Mouse (Mus musculus): ENCODE data around the gene Mpp2. TPM values are rescaled to one million over a fixed set of nuclear protein-coding genes. Genes with fewer than 3 reads are reported as not detected.

Gene Mpp2
- polyA plus RNA-seq, 1 experiment: 7.0 TPM

DNA sequence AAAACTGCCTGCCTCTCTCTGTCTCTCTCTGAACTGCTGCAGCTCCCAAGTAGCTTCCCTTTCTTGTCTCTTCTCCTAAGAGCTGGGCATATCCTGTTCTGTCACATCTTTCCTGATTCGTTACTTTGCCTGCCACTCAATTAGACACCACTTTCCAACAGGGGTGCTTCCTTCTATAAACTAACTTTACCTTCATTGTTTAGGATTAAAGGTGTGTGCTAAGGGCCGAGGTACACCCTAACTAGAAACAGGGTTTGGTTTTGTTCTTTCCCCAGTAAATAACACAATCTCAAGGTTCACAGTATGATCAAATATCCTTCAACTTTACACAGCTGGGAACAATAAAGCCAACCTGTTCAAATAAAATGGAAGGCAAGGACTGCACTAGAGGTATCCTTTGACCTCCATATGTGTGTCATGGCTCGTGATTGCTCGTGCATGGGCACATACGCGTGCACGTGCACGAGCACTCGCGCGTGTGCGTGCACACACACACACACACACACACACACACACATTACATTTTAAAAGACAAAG lies 55.2 kb downstream of the Mpp2 start:
- Histone ChIP-seq H3K4me3 (ENCODE audit: insufficient read depth, low read depth, low read length) (no peak overlapping the region), H3K27ac (replicated peaks; ENCODE audit: low read depth, low read length) (no peak overlapping the region), H3K4me1 (ENCODE audit: control insufficient read depth, insufficient read depth, insufficient read length, low read length) (no peaks in the 10 kb centered on the region)

DNA sequence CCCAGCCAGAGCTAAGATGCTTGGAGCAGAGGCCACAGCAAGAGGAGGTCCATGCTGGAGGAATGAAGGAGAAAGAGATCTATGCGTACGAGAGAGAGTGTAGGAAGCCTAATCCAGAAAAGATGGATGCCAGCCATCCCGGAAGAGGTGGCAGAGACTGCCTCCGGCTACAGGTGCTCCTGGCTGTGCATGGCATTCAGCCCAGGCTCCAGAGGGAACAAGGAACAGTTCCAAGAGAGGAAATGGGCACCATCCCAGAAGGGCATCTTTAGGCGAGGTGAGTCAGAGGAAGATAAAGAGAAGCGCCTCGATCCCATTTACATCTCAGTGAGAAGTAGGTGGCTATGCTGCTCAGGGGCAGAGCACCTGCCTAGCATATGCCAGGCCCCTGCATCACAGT lies 57.2 kb downstream of the Mpp2 start:
- Histone ChIP-seq H3K4me3 (ENCODE audit: insufficient read depth, low read depth, low read length) (no peak overlapping the region), H3K4me1 (ENCODE audit: control insufficient read depth, insufficient read depth, insufficient read length, low read length) (no peaks in the 10 kb centered on the region; the same call in 1 of the 2 replicates), H3K27ac (replicated peaks; ENCODE audit: low read depth, low read length) (no peak overlapping the region)

DNA sequence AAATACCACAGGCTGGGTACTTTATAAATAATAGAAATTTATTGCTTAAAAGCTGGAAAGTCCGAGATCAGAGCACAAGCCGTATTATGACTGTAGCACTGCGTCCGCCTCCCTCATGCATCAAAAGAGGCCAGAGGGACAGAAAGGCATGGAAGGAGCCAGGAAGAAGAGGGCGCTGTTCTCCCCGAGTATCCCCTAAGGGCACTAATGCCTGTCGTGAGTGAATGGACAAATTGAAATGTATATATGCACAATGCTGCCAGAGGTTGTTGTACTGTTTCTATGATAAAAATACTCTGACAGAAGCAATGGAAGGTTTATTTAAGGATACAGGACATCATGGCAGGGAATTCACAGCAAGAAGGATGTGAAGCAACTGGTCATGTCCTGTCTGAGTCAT lies 58.3 kb downstream of the Mpp2 start:
- H3K4me3 ChIP-seq (ENCODE audit: insufficient read depth, low read depth, low read length): no peak overlapping the region
- H3K27ac ChIP-seq (replicated peaks; ENCODE audit: low read depth, low read length): no peak overlapping the region
- no peaks in the 10 kb centered on the region; the same call in 1 of the 2 replicates for H3K4me1 ChIP-seq (ENCODE audit: control insufficient read depth, insufficient read depth, insufficient read length, low read length)

DNA sequence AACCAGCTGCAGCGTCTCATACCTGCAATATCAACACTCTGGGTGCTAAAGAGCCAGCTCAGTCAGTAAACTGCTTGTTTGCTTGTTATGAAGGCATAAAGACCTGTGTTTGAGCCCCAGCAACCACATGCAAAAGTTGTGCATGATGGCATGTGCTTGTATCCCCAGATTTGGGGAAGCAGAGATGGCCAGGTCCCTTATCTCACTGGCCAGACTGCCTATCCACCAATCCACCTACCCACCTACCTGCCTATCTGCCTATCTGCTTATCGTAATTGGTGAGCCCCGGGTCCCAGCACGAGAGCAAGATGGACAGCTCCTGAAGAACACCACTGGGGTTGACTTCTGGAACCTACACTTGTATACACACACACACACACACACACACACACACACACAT lies 59.0 kb downstream of the Mpp2 start:
- no peak overlapping the region for H3K27ac ChIP-seq (replicated peaks; ENCODE audit: low read depth, low read length)
- no peaks in the 10 kb centered on the region; the same call in 1 of the 2 replicates for H3K4me1 ChIP-seq (ENCODE audit: control insufficient read depth, insufficient read depth, insufficient read length, low read length)
- H3K4me3 ChIP-seq (ENCODE audit: insufficient read depth, low read depth, low read length): no peak overlapping the region

DNA sequence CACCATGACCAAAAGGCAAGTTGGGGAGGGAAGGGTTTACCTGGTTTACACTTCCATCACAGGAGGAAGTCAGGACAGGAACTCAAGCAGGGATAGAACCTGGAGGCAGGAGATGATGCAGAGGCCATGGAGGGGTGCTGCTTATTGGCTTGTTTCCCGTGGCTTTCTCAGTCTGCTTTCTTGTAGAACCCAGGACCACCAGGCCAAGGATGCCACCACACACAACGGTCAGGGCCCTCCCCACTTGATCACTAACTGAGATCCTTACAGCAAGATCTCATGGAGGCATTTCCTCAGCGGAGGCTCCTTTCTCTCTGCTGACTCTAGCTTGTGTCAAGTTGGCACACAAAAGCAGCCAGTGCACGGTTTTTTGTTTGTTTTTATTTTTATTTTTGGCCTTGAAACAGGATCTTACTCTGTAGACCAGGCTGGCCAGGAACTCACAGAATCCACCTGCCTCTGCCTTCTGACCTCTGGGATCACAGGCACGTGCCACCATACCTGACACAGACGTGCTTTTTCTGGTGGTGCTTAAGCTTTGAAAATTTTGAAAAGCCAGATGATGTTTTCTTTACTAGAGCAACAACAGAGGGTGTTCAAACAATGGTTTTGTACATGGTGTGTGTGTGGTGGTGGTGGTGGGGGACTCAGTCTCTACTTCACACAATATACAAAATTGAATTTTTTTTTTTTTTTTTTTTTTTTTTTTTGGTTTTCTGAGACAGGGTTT lies 60.1 kb downstream of the Mpp2 start, which contains the start of gene Mpp3:
TSS of gene Mpp3 (minus strand) at position 375 of the 730 bp plus-strand sequence.
- Histone ChIP-seq H3K4me1 (ENCODE audit: control insufficient read depth, insufficient read depth, insufficient read length, low read length) (no peaks in the 10 kb centered on the region; the same call in 1 of the 2 replicates), H3K27ac (replicated peaks; ENCODE audit: low read depth, low read length) (no peak within 1 kb of the TSS), H3K4me3 (ENCODE audit: insufficient read depth, low read depth, low read length) (peak within 1 kb of the TSS; percentile 68)

DNA sequence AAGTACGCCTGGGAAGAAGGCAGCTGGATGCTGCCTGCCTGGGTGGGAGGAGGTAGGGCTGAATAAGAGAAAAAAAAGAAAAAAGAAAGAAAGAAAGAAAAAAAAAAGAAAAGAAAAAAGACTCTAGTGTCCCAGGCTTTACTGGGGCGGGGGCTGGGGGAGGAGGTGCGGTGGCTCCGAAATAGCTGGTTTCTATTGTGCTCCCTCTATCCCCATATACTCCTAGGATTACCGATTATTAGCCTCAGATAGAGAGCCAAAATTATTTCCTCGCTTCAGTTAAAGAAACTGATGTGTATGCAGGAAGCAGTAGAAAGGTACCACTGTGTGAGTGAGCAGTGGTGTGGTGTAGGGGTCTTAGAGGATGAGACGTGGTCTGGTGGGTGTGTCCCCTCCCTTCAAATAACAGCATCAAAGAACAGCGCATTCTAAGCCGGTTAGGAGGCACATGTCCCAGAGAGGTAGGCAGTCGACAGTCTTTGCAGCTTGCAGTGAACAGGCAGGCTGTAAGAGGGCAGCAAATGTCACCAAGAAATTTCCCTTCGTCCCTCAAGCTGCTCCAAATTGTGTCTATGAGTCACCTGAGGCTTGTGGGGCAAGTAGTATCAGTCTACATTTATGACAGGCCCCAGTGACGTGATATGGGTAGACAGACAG lies 60.8 kb downstream of the Mpp2 start:
- Histone ChIP-seq H3K27ac (replicated peaks; ENCODE audit: low read depth, low read length) (no peak overlapping the region), H3K4me1 (ENCODE audit: control insufficient read depth, insufficient read depth, insufficient read length, low read length) (no peaks in the 10 kb centered on the region; the same call in 1 of the 2 replicates)

DNA sequence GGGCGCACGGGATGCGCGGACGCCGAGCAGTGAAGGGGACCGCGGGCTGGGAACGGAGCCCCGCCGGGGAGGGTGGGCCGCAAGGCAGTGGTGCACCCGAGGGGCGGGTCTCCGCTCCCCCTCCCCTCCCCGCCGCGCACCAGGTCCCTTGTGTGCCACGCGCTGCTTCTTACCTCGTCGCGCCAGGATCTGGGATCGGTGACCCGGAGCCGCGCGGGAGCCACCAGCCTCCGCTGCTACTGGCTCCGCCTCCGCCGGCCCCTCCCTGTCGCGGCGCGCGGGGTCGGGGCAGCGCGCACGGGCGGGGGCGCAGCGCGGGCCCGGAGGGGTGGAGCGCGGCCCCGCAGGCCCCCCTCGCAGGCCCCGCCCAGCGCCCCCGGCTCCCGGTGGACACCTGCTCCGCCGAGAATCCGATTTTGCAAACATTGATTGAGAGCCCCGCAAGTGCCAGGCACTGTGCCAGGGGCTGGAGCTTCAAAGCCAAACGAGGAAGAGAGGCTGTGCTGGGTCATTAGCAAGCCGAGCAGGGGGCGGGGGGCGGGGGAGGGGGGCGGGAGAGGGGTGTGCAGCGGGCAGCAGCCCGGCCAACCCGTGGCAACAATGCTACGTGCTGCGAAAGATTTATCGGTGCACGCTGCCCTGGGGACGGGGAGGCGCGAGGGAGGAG lies 61.5 kb downstream of the Mpp2 start:
- Histone ChIP-seq H3K27ac (replicated peaks; ENCODE audit: low read depth, low read length) (no peak overlapping the region), H3K4me1 (ENCODE audit: control insufficient read depth, insufficient read depth, insufficient read length, low read length) (no peaks in the 10 kb centered on the region; the same call in 1 of the 2 replicates), H3K4me3 (ENCODE audit: insufficient read depth, low read depth, low read length) (peak overlapping the region; percentile 68)

More for the DNA sequence above, 60.8 kb downstream of the Mpp2 start:
- H3K4me3 ChIP-seq (ENCODE audit: insufficient read depth, low read depth, low read length): peak overlapping the region; percentile 68

DNA sequence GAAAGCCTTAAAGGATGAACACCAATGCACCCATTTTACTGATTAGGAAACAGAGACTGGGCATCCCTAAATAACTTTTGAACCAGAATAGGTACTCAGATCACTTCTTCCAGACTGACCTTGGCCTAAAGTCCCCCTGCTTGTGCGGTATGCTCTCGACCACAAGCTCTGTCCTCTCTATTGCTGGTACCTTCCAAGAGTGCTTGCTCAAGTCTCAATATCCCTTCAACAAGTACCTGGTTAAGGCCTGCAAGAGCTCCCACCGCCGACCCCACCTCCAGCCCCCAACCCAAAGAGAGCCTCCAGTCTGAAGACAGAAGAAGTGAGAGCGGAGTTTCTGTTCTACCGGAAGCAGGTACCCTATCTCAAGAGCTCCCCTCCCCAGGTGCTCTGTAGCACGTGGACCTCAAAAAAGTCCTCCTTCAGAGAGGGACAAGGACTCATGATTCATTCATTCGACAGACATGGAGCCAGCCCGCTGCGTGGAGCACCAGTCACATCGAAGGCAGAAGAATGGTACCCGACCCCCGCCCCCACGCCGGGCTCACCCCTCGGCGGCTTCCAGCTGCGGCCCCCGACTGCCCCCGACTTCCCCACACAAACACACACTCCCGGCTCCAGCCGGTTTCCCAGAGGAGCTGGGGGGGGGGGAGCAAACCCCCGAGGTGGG lies 62.2 kb downstream of the Mpp2 start:
- H3K27ac ChIP-seq (replicated peaks; ENCODE audit: low read depth, low read length): no peak overlapping the region
- H3K4me1 ChIP-seq (ENCODE audit: control insufficient read depth, insufficient read depth, insufficient read length, low read length): no peaks in the 10 kb centered on the region; the same call in 1 of the 2 replicates
- H3K4me3 ChIP-seq (ENCODE audit: insufficient read depth, low read depth, low read length): peak overlapping the region; percentile 68

DNA sequence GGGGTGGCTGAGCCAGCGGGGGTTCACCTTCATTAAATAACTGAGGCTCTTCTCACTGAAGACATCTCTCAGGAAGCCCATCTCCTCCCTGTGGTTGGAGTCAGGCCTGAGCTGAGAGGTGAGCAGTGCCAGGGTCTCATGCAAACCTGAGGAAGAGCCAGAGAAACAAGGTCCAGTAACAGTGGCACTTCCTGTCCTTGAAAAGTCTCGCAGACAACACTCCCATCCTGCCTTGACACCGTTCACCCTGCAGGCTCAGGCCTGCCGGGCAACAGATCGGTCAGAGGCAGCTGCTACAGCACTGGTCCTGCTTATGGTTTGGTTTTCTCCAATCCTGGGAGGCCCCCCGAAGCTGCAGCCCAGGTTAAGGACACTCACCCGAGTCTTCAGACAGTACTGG lies 63.0 kb downstream of the Mpp2 start:
- Histone ChIP-seq H3K4me3 (ENCODE audit: insufficient read depth, low read depth, low read length) (no peak overlapping the region), H3K4me1 (ENCODE audit: control insufficient read depth, insufficient read depth, insufficient read length, low read length) (no peaks in the 10 kb centered on the region; the same call in 1 of the 2 replicates), H3K27ac (replicated peaks; ENCODE audit: low read depth, low read length) (no peak overlapping the region)

DNA sequence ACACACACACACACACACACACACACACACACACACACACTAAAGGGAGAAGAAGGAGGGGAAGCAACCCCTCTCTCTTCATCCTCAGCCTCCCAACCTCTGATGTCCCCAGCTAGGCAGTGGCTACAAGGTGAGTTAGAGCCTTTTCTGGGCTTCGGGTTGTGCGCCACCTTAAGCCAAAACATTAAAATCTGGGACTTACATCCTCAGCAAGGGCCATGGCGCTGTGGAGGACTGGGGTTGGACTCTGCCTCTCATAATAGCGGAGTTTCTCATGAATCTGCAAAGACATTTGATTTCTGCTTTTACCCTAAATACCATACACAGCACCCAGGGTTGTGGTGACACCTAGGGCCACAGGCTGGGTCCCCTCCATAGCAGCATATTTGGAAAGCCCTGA lies 63.4 kb downstream of the Mpp2 start:
- no peaks in the 10 kb centered on the region; the same call in 1 of the 2 replicates for H3K4me1 ChIP-seq (ENCODE audit: control insufficient read depth, insufficient read depth, insufficient read length, low read length)
- no peak overlapping the region for H3K4me3 ChIP-seq (ENCODE audit: insufficient read depth, low read depth, low read length)
- no peak overlapping the region for H3K27ac ChIP-seq (replicated peaks; ENCODE audit: low read depth, low read length)

DNA sequence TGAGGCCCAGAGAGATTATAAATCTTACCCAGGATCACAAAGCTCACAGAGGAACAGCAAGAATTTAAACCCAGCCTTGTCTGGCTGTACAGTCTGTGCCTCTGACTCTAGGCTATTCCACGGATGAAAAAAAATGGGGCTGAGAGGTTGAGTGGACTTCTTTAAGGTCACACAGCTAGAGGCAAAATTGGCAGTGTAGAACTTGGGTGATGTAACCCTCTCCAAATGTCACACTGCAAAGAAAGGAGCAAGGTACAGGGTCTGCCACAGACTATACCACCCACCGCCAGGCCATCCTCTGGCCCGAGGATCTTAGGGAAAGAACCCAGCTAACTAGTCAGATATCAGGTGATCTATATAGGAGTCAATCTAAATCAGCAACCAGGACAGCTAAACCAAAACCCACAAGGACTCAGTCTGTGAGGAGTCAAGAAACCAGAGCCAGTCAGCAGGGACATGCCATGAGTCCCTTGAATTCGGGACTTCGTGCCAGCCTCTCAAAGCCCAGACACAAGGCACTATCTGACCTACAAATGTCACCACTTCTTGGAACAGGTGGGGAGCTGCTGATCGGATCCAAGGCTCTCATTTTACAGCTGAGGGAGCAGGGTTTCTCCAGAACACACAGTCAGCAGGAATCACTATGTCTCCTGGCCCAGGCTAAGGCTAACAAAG lies 64.1 kb downstream of the Mpp2 start:
- Histone ChIP-seq H3K27ac (replicated peaks; ENCODE audit: low read depth, low read length) (no peak overlapping the region), H3K4me1 (ENCODE audit: control insufficient read depth, insufficient read depth, insufficient read length, low read length) (no peaks in the 10 kb centered on the region; the same call in 1 of the 2 replicates), H3K4me3 (ENCODE audit: insufficient read depth, low read depth, low read length) (no peak overlapping the region)

DNA sequence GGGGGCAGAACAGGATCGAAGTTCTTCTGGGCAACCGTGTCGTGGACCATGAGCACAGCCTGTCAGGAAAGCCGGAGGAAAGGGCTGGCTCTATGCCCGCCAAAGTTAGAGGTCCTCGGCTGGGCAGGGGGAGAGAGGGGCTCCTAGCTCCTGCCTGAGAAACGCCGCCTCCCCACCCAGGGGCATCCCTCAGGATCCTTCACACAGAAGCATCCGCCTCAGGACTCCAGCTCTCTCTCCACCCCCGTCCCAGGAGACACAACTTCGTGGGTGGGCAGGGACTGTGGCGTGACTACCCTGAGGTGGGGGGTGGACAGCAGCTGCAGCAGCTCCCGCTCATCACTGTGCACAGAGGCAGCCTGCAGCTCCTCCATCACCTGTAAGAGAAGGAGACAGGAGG lies 64.9 kb downstream of the Mpp2 start:
- no peak overlapping the region for H3K4me3 ChIP-seq (ENCODE audit: insufficient read depth, low read depth, low read length)
- no peak overlapping the region for H3K27ac ChIP-seq (replicated peaks; ENCODE audit: low read depth, low read length)
- H3K4me1 ChIP-seq (ENCODE audit: control insufficient read depth, insufficient read depth, insufficient read length, low read length): no peaks in the 10 kb centered on the region; the same call in 1 of the 2 replicates

DNA sequence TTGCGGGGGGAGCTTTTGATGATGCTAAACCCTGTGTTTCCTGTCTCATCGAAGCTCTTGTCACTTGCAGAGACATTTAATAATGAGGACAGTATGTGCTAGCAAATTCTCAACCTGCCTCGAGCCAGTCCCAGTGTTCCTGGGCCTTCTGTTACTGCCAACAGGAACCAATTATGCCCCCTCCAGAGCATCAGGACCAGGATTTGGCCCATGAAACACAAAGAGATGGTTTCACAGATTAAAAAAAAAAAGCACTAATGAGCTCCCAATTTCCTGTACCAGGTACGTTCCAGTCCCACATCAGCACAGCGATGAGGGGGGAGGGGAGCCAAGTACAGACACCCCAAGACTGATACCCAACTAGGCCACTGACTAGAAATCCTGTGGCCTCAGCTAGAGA lies 67.1 kb downstream of the Mpp2 start:
- Histone ChIP-seq H3K4me3 (ENCODE audit: insufficient read depth, low read depth, low read length) (no peak overlapping the region), H3K27ac (replicated peaks; ENCODE audit: low read depth, low read length) (no peak overlapping the region), H3K4me1 (ENCODE audit: control insufficient read depth, insufficient read depth, insufficient read length, low read length) (no peaks in the 10 kb centered on the region; the same call in 1 of the 2 replicates)

DNA sequence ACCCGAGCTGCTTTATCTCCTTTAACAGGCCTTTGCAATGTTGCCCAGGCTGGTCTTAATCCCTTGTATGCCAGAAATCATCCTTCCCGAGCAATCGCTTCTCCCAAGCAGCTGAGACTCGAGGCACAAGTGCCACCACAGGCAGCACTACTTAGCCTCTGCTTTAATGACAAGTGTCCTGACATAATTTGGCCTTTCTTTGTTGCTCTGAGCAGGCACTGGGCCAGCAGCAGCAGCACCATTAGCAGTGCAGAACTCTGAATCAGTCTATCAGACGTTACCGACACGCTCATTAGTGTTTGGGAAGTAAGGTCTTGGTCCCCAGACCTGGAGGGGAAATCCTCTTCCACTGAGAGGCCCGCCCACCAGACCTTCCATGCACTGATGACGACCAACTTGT lies 68.6 kb downstream of the Mpp2 start:
- Histone ChIP-seq H3K27ac (replicated peaks; ENCODE audit: low read depth, low read length) (no peak overlapping the region), H3K4me1 (ENCODE audit: control insufficient read depth, insufficient read depth, insufficient read length, low read length) (no peaks in the 10 kb centered on the region), H3K4me3 (ENCODE audit: insufficient read depth, low read depth, low read length) (no peak overlapping the region)
